Mouse (Mus musculus): Measurements from ENCODE around the gene Pcyt2. TPM values are rescaled to one million over a fixed set of nuclear protein-coding genes. Genes with fewer than 3 reads are reported as not detected.
A peak's percentile ranks its signal among the peaks of the same experiment; 100 is the strongest.

Gene Pcyt2
- polyA plus RNA-seq, 1 experiment, result 238 TPM

- DNase-seq, result no peak
These were observed 39.6 kb upstream of the Pcyt2 start for GRCm38 (mm10) chr11:120657301-120657700.

GRCm38 (mm10) chr11:120654741-120655140, 37.0 kb upstream of the Pcyt2 start:
- 68% methylated on average over 3 of the region's 3 CpGs for WGBS
- Histone ChIP-seq H3K4me1 (ENCODE audit: control insufficient read depth, insufficient read depth, low read length) (no peaks in the 10 kb centered on the region), H3K4me3 (replicated peaks; ENCODE audit: extremely low read depth, low read depth, low read length) (no peak overlapping the region)
- no peak for TF ChIP-seq CTCF (IDR thresholded peaks at IDR 0.05; ENCODE audit: insufficient read depth, low read length)
- TF ChIP-seq POLR2A (IDR thresholded peaks at IDR 0.05; ENCODE audit: borderline replicate concordance, extremely low read depth, low read depth, low read length), result no peak
- DNase-seq, result no peak

More at GRCm38 (mm10) chr11:120657301-120657700, 39.6 kb upstream of the Pcyt2 start:
- H3K4me3 ChIP-seq (replicated peaks; ENCODE audit: extremely low read depth, low read depth, low read length), result no peak overlapping the region
- 86% methylated on average over 4 of the region's 4 CpGs for WGBS
- TF ChIP-seq CTCF (IDR thresholded peaks at IDR 0.05; ENCODE audit: insufficient read depth, low read length) (no peak), POLR2A (IDR thresholded peaks at IDR 0.05; ENCODE audit: borderline replicate concordance, extremely low read depth, low read depth, low read length) (no peak)
- 0 out of 2 replicates have a peak, but pooled peaks cover 2% of the 10 kb centered on the region for H3K4me1 ChIP-seq (ENCODE audit: control insufficient read depth, insufficient read depth, low read length)

- no peaks in the 10 kb centered on the region for H3K4me1 ChIP-seq (ENCODE audit: control insufficient read depth, insufficient read depth, low read length)
- WGBS, result 64% methylated on average over 3 of the region's 3 CpGs
- no peak overlapping the region for H3K4me3 ChIP-seq (replicated peaks; ENCODE audit: extremely low read depth, low read depth, low read length)
- no peak for DNase-seq
- TF ChIP-seq CTCF (IDR thresholded peaks at IDR 0.05; ENCODE audit: insufficient read depth, low read length) (0 out of 2 replicates have a peak, but pooled peaks have one; percentile 18), POLR2A (IDR thresholded peaks at IDR 0.05; ENCODE audit: borderline replicate concordance, extremely low read depth, low read depth, low read length) (no peak)
These were observed 34.1 kb upstream of the Pcyt2 start for GRCm38 (mm10) chr11:120651872-120652271.

GRCm38 (mm10) chr11:120648001-120648476, 30.3 kb upstream of the Pcyt2 start, which contains the start of gene Myadml2:
Myadml2 (minus strand) TSS chr11:120648158.
- WGBS, result 11% methylated on average over 13 of the region's 13 CpGs
- Histone ChIP-seq H3K4me3 (replicated peaks; ENCODE audit: extremely low read depth, low read depth, low read length) (peak within 1 kb of the TSS; percentile 40), H3K4me1 (ENCODE audit: control insufficient read depth, insufficient read depth, low read length) (0 out of 2 replicates have a peak, but pooled peaks cover 2% of the 10 kb centered on the region)
- TF ChIP-seq POLR2A (IDR thresholded peaks at IDR 0.05; ENCODE audit: borderline replicate concordance, extremely low read depth, low read depth, low read length) (no peak), CTCF (IDR thresholded peaks at IDR 0.05; ENCODE audit: insufficient read depth, low read length) (no peak)
- DNase-seq, result no peak

- Histone ChIP-seq H3K4me1 (ENCODE audit: control insufficient read depth, insufficient read depth, low read length) (0 out of 2 replicates have a peak, but pooled peaks cover 3% of the 10 kb centered on the region), H3K4me3 (replicated peaks; ENCODE audit: extremely low read depth, low read depth, low read length) (no peak overlapping the region)
- no peak for DNase-seq
- TF ChIP-seq POLR2A (IDR thresholded peaks at IDR 0.05; ENCODE audit: borderline replicate concordance, extremely low read depth, low read depth, low read length), result no peak
- TF ChIP-seq CTCF (IDR thresholded peaks at IDR 0.05; ENCODE audit: insufficient read depth, low read length), result no peak
- WGBS, result 79% methylated on average over 35 of the region's 35 CpGs
These were observed 29.5 kb upstream of the Pcyt2 start for GRCm38 (mm10) chr11:120647047-120647830.

GRCm38 (mm10) chr11:120643601-120643987, 25.9 kb upstream of the Pcyt2 start, which contains the start of gene Pycr1:
Pycr1 (minus strand) TSS chr11:120643769.
- 1% methylated on average over 15 of the region's 15 CpGs for WGBS
- peak; percentile 93 for DNase-seq
- TF ChIP-seq CTCF (IDR thresholded peaks at IDR 0.05; ENCODE audit: insufficient read depth, low read length), result no peak
- TF ChIP-seq POLR2A (IDR thresholded peaks at IDR 0.05; ENCODE audit: borderline replicate concordance, extremely low read depth, low read depth, low read length), result no peak
- 0 out of 2 replicates have a peak, but pooled peaks cover 3% of the 10 kb centered on the region for H3K4me1 ChIP-seq (ENCODE audit: control insufficient read depth, insufficient read depth, low read length)
- H3K4me3 ChIP-seq (replicated peaks; ENCODE audit: extremely low read depth, low read depth, low read length), result peak within 1 kb of the TSS; percentile 60

- Histone ChIP-seq H3K4me1 (ENCODE audit: control insufficient read depth, insufficient read depth, low read length) (0 out of 2 replicates have a peak, but pooled peaks cover 3% of the 10 kb centered on the region), H3K4me3 (replicated peaks; ENCODE audit: extremely low read depth, low read depth, low read length) (peak overlapping the region; percentile 60)
- WGBS, result 1% methylated on average over 18 of the region's 18 CpGs
- no peak for TF ChIP-seq POLR2A (IDR thresholded peaks at IDR 0.05; ENCODE audit: borderline replicate concordance, extremely low read depth, low read depth, low read length)
- TF ChIP-seq CTCF (IDR thresholded peaks at IDR 0.05; ENCODE audit: insufficient read depth, low read length), result no peak
- DNase-seq, result no peak
These were observed 25.3 kb upstream of the Pcyt2 start for GRCm38 (mm10) chr11:120642939-120643600.

- DNase-seq, result no peak
- no peak overlapping the region for H3K4me3 ChIP-seq (replicated peaks; ENCODE audit: extremely low read depth, low read depth, low read length)
- 0 out of 2 replicates have a peak, but pooled peaks cover 3% of the 10 kb centered on the region for H3K4me1 ChIP-seq (ENCODE audit: control insufficient read depth, insufficient read depth, low read length)
- 77% methylated on average over 8 of the region's 8 CpGs for WGBS
- no peak for TF ChIP-seq CTCF (IDR thresholded peaks at IDR 0.05; ENCODE audit: insufficient read depth, low read length)
These were observed 24.1 kb upstream of the Pcyt2 start for GRCm38 (mm10) chr11:120641869-120642268.

- no peak for TF ChIP-seq POLR2A (IDR thresholded peaks at IDR 0.05; ENCODE audit: borderline replicate concordance, extremely low read depth, low read depth, low read length)
- TF ChIP-seq CTCF (IDR thresholded peaks at IDR 0.05; ENCODE audit: insufficient read depth, low read length), result no peak
- WGBS, result 61% methylated on average over 9 of the region's 9 CpGs
- H3K4me3 ChIP-seq (replicated peaks; ENCODE audit: extremely low read depth, low read depth, low read length), result no peak overlapping the region
- 0 out of 2 replicates have a peak, but pooled peaks cover 3% of the 10 kb centered on the region for H3K4me1 ChIP-seq (ENCODE audit: control insufficient read depth, insufficient read depth, low read length)
- DNase-seq, result no peak
These were observed 23.5 kb upstream of the Pcyt2 start for GRCm38 (mm10) chr11:120641255-120641654.
